Mouse (Mus musculus) ES-E14 (cell line): Measurements from ENCODE around the gene Osbpl10. TPM values are rescaled to one million over a fixed set of nuclear protein-coding genes. Genes with fewer than 3 reads are reported as not detected.

Source experiments
- DNase-seq: peaks from one replicate; pipeline ENCODE4 v3.0.0-alpha.2; 2013; ENCODE audit warnings: low read depth, low spot score
- H3K27ac ChIP-seq: 2 replicates; pipeline ENCODE4 v1.5.1; 2012; ENCODE audit warnings: low read depth, mild to moderate bottlenecking, low read length, moderate library complexity, mixed read lengths; ENCODE audit not compliant: poor library complexity, insufficient read depth, severe bottlenecking
- H3K36me3 ChIP-seq: 2 replicates; pipeline ENCODE4 v1.6.1; 2012; ENCODE audit warnings: mild to moderate bottlenecking, low read length, moderate library complexity, mixed read lengths; ENCODE audit not compliant: control insufficient read depth, poor library complexity, insufficient read depth, severe bottlenecking
- H3K4me1 ChIP-seq, 2 experiments: fragments of 150-350 bp in 1 of 2; sonication (generic) in 1 of 2; 2 replicates each; pipeline ENCODE4 v1.6.1; 2012; ENCODE audit warnings: low read length in 2 of 2, mild to moderate bottlenecking in 1 of 2, mixed read lengths in 1 of 2; ENCODE audit not compliant: control insufficient read depth in 2 of 2, insufficient read depth in 2 of 2, poor library complexity in 1 of 2
- H3K4me3 ChIP-seq, 2 experiments: fragments of 150-350 bp in 1 of 2; sonication (generic) in 1 of 2; 2 replicates each; pipeline ENCODE4 v1.5.1; 2012; ENCODE audit warnings: low read length in 2 of 2, low read depth in 1 of 2, mild to moderate bottlenecking in 1 of 2, mixed read lengths in 1 of 2; ENCODE audit not compliant: insufficient read depth in 1 of 2, poor library complexity in 1 of 2, severe bottlenecking in 1 of 2
- H3K9ac ChIP-seq: 2 replicates; pipeline ENCODE4 v1.6.1; 2012; ENCODE audit warnings: low read depth, mild to moderate bottlenecking, low read length, mixed read lengths; ENCODE audit not compliant: poor library complexity, insufficient read depth, severe bottlenecking
- H3K9me3 ChIP-seq: fragments of 150-350 bp; sonication (generic); 2 replicates; pipeline ENCODE4 v1.6.1; 2012; ENCODE audit warnings: low read depth, mild to moderate bottlenecking, low read length; ENCODE audit not compliant: control insufficient read depth, insufficient read depth
- CHD2 ChIP-seq: IDR thresholded peaks from 2 replicates; pipeline ENCODE4 v1.6.1; 2014; ENCODE audit warnings: mild to moderate bottlenecking, low read depth, low read length, inconsistent platforms
- HCFC1 ChIP-seq: IDR thresholded peaks from 2 replicates; pipeline ENCODE4 v1.6.1; 2012; ENCODE audit warnings: low read length, inconsistent platforms, borderline replicate concordance; ENCODE audit not compliant: insufficient read depth
- MAFK ChIP-seq: IDR thresholded peaks from 2 replicates; pipeline ENCODE4 v1.6.1; 2014; ENCODE audit warnings: mild to moderate bottlenecking, low read depth, low read length, inconsistent platforms; ENCODE audit not compliant: insufficient read depth
- ZC3H11A ChIP-seq: IDR thresholded peaks from 2 replicates; pipeline ENCODE4 v1.6.1; 2012; ENCODE audit warnings: low read depth, mild to moderate bottlenecking, inconsistent platforms, low read length, borderline replicate concordance
- ZNF384 ChIP-seq: IDR thresholded peaks from 2 replicates; pipeline ENCODE4 v1.6.1; 2012; ENCODE audit warnings: low read depth, low read length, inconsistent platforms
- in situ Hi-C, 2 experiments: fragments of 600-800 bp; cut with MboI; formaldehyde crosslinking; loops; one replicate each; pipeline ENCODE4 v1.15.1; 2025; ENCODE audit warnings: low sequenced_read_pairs in 2 of 2, inconsistent platforms in 1 of 2; ENCODE audit not compliant: unreplicated experiment in 2 of 2
- total RNA-seq: library from RNA; depleted of rRNA; stranded (reverse); fragments of 300-350 nt; gene quantifications from 2 replicates; pipeline ENCODE4 v1.2.3, GENCODE M21; 2012

Gene Osbpl10
- total RNA-seq, 1 experiment, result 15.2 TPM

DNA sequence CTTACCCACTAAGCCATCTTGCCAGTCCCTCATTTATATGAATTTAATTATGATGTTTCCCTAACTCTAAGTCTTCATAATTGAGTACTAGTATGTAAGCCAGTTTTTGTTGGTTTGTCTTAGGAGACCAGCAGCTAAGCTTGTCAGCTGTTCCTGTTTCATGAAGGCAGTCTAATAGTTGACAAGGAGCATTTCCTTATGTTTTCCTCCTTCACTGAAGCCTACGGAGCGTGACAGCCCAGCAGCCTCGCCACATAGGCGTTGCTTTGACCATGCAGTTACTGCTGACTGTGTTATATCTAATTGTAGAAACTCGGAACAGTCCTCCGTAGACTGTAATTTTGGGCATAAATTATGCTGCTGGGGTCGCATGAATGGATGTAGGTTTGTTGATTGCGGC, 157.0 kb downstream of the Osbpl10 start:
- H3K4me1 ChIP-seq, result no peaks in the 10 kb centered on the region

GRCm38 (mm10) chr9:115137858-115138257, 159.5 kb downstream of the Osbpl10 start:
- TF ChIP-seq ZC3H11A, result no peak
- no peak for TF ChIP-seq HCFC1
- TF ChIP-seq ZNF384, result no peak
- TF ChIP-seq MAFK, result no peak
- TF ChIP-seq CHD2, result no peak
- H3K9ac ChIP-seq, result no peak overlapping the region
- DNase-seq, result no peak
- in situ Hi-C loops, result no loop called here
- no peak overlapping the region for H3K27ac ChIP-seq
- H3K4me3 ChIP-seq, result no peak overlapping the region
- H3K9me3 ChIP-seq, result no peaks in the 10 kb centered on the region
- H3K36me3 ChIP-seq, result no peaks in the 10 kb centered on the region
- no peaks in the 10 kb centered on the region for H3K4me1 ChIP-seq

More for the DNA sequence above, 157.0 kb downstream of the Osbpl10 start:
- no peaks in the 10 kb centered on the region for H3K36me3 ChIP-seq
- no peak for DNase-seq
- in situ Hi-C loops, result no loop called here
- no peak overlapping the region for H3K27ac ChIP-seq
- no peak for TF ChIP-seq HCFC1
- no peak for TF ChIP-seq MAFK
- TF ChIP-seq ZC3H11A, result no peak
- no peak for TF ChIP-seq ZNF384
- no peak for TF ChIP-seq CHD2
- no peaks in the 10 kb centered on the region for H3K9me3 ChIP-seq
- no peak overlapping the region for H3K9ac ChIP-seq
- no peak overlapping the region for H3K4me3 ChIP-seq

GRCm38 (mm10) chr9:115139597-115140332, 161.4 kb downstream of the Osbpl10 start:
- TF ChIP-seq ZNF384 (no peak), HCFC1 (no peak), MAFK (no peak), ZC3H11A (no peak), CHD2 (no peak)
- H3K27ac ChIP-seq, result no peak overlapping the region
- no peaks in the 10 kb centered on the region for H3K9me3 ChIP-seq
- DNase-seq, result no peak
- H3K4me3 ChIP-seq, result no peak overlapping the region
- in situ Hi-C loops, result no loop called here
- no peaks in the 10 kb centered on the region for H3K4me1 ChIP-seq
- H3K36me3 ChIP-seq, result no peaks in the 10 kb centered on the region
- no peak overlapping the region for H3K9ac ChIP-seq

DNA sequence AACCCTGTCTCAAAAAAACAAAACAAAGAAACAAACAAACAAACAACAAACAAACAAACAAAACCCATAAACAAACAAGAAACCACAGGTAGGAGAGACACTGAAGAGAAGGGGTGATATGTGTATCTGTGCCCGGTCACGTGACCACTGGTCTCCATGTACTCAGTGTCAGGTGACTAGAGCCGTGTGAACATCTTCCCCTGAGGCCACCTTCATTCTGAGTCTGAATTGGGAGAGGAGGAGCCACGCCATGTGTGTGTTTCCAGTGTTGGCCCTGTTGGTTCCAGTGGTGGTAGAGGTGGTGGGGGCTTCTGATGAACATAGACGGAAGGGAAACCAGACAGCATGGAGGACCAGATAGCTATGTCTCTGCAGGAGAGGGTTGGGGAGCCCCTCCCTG, 168.8 kb downstream of the Osbpl10 start:
- no peak overlapping the region for H3K9ac ChIP-seq
- no peaks in the 10 kb centered on the region; a peak in 1 of 4 replicates for H3K4me1 ChIP-seq
- H3K4me3 ChIP-seq, result no peak overlapping the region
- H3K36me3 ChIP-seq, result no peaks in the 10 kb centered on the region
- TF ChIP-seq MAFK, result no peak
- no peak for TF ChIP-seq CHD2
- no peak for TF ChIP-seq ZNF384
- TF ChIP-seq ZC3H11A, result no peak
- no peak for TF ChIP-seq HCFC1
- no peak overlapping the region for H3K27ac ChIP-seq
- H3K9me3 ChIP-seq, result no peaks in the 10 kb centered on the region
- in situ Hi-C loops, result no loop called here
- DNase-seq, result peak; percentile 20
